Mouse (Mus musculus) liver, adult 2 months (tissue): ENCODE data around the gene Mnat1.

Experiments
- CTCF ChIP-seq: fragments of 200-500 bp; IDR thresholded peaks from 2 replicates; pipeline ENCODE4 v1.5.1; 2011; ENCODE audit warnings: low read depth, low read length, control low read depth
- POLR2A ChIP-seq: fragments of 200-500 bp; IDR thresholded peaks from 2 replicates; pipeline ENCODE4 v1.6.1; 2011; ENCODE audit warnings: low read length, control low read depth; ENCODE audit not compliant: insufficient read depth; ENCODE audit errors: extremely low read depth

DNA sequence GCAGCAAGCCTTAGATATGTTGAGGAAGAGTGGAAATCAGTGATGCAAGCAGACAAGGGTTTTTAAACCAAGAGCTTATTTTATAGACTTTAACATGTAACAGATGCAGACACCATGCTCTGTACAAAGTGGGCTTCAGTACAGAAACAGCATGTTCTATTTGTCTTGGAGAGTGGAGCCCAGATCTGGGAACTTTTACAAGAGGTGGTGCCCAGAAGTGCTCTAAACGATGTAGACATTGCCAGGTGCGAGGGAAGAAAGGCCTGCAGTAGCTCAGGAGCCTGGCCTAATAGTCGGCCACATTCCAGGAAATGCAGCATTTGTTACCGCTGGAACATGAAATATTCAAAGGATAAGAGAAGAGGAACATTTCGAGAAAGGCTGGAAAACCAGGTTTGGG, 122.2 kb downstream of the Mnat1 start:
- TF ChIP-seq CTCF = no peak
- no peak for TF ChIP-seq POLR2A
